Mouse (Mus musculus): ENCODE data around the gene Apol9b.
"Not testable (repeated sequence)": the region's sequence is repeated elsewhere in the genome, so short reads cannot be mapped to it uniquely, and the experiment has no call there.

DNA sequence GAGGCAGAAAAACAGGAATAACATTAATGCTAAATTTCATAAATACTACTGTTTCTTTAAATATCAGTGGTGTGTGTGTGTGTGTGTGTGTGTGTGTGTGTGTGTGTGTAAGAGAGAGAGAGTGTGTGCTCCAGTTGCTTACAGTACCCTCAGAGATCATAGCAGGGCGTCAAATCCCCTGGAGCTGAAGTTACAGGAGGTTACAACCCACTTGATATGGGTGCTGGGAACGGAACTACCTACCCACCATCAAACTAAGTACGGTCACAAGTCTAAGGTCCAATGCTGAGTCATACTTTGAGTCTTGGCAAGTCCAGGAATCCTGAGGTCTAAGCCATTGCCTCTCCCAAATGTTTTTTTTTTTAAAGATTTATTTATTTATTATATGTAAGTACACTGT is 1.1 kb upstream of the Apol9b start:
- TF ChIP-seq POLR2A (IDR thresholded peaks at IDR 0.05; ENCODE audit: low read depth, low read length); CTCF (IDR thresholded peaks at IDR 0.05; ENCODE audit: extremely low read depth, insufficient read depth, insufficient read length, insufficient replicate concordance): not testable (repeated sequence)

Data from spleen, adult 2 months (tissue).